Mouse (Mus musculus) ES-E14 (cell line): ENCODE measurements at regions not wholly inside any gene's neighbourhood (a gene's known extent, or its start where the extent isn't known, plus 50 kb on each side); places are given as distances from the start of the nearest gene placed in this dataset.
"Not testable (repeated sequence)": the region's sequence is repeated elsewhere in the genome, so short reads cannot be mapped to it uniquely, and the experiment has no call there.

Experiments
- DNase-seq: peaks from one replicate; pipeline ENCODE4 v3.0.0-alpha.2; 2013; ENCODE audit warnings: low read depth, low spot score
- H3K27ac ChIP-seq: 2 replicates; pipeline ENCODE4 v1.5.1; 2012; ENCODE audit warnings: low read depth, mild to moderate bottlenecking, low read length, moderate library complexity, mixed read lengths; ENCODE audit not compliant: poor library complexity, insufficient read depth, severe bottlenecking
- H3K36me3 ChIP-seq: 2 replicates; pipeline ENCODE4 v1.6.1; 2012; ENCODE audit warnings: mild to moderate bottlenecking, low read length, moderate library complexity, mixed read lengths; ENCODE audit not compliant: control insufficient read depth, poor library complexity, insufficient read depth, severe bottlenecking
- H3K4me1 ChIP-seq, 2 experiments: fragments of 150-350 bp in 1 of 2; sonication (generic) in 1 of 2; 2 replicates each; pipeline ENCODE4 v1.6.1; 2012; ENCODE audit warnings: low read length in 2 of 2, mild to moderate bottlenecking in 1 of 2, mixed read lengths in 1 of 2; ENCODE audit not compliant: control insufficient read depth in 2 of 2, insufficient read depth in 2 of 2, poor library complexity in 1 of 2
- H3K4me3 ChIP-seq, 2 experiments: fragments of 150-350 bp in 1 of 2; sonication (generic) in 1 of 2; 2 replicates each; pipeline ENCODE4 v1.5.1; 2012; ENCODE audit warnings: low read length in 2 of 2, low read depth in 1 of 2, mild to moderate bottlenecking in 1 of 2, mixed read lengths in 1 of 2; ENCODE audit not compliant: insufficient read depth in 1 of 2, poor library complexity in 1 of 2, severe bottlenecking in 1 of 2
- H3K9ac ChIP-seq: 2 replicates; pipeline ENCODE4 v1.6.1; 2012; ENCODE audit warnings: low read depth, mild to moderate bottlenecking, low read length, mixed read lengths; ENCODE audit not compliant: poor library complexity, insufficient read depth, severe bottlenecking
- H3K9me3 ChIP-seq: fragments of 150-350 bp; sonication (generic); 2 replicates; pipeline ENCODE4 v1.6.1; 2012; ENCODE audit warnings: low read depth, mild to moderate bottlenecking, low read length; ENCODE audit not compliant: control insufficient read depth, insufficient read depth
- CHD2 ChIP-seq: IDR thresholded peaks from 2 replicates; pipeline ENCODE4 v1.6.1; 2014; ENCODE audit warnings: mild to moderate bottlenecking, low read depth, low read length, inconsistent platforms
- HCFC1 ChIP-seq: IDR thresholded peaks from 2 replicates; pipeline ENCODE4 v1.6.1; 2012; ENCODE audit warnings: low read length, inconsistent platforms, borderline replicate concordance; ENCODE audit not compliant: insufficient read depth
- MAFK ChIP-seq: IDR thresholded peaks from 2 replicates; pipeline ENCODE4 v1.6.1; 2014; ENCODE audit warnings: mild to moderate bottlenecking, low read depth, low read length, inconsistent platforms; ENCODE audit not compliant: insufficient read depth
- ZC3H11A ChIP-seq: IDR thresholded peaks from 2 replicates; pipeline ENCODE4 v1.6.1; 2012; ENCODE audit warnings: low read depth, mild to moderate bottlenecking, inconsistent platforms, low read length, borderline replicate concordance
- ZNF384 ChIP-seq: IDR thresholded peaks from 2 replicates; pipeline ENCODE4 v1.6.1; 2012; ENCODE audit warnings: low read depth, low read length, inconsistent platforms
- in situ Hi-C, 2 experiments: fragments of 600-800 bp; cut with MboI; formaldehyde crosslinking; loops; one replicate each; pipeline ENCODE4 v1.15.1; 2025; ENCODE audit warnings: low sequenced_read_pairs in 2 of 2, inconsistent platforms in 1 of 2; ENCODE audit not compliant: unreplicated experiment in 2 of 2

DNA sequence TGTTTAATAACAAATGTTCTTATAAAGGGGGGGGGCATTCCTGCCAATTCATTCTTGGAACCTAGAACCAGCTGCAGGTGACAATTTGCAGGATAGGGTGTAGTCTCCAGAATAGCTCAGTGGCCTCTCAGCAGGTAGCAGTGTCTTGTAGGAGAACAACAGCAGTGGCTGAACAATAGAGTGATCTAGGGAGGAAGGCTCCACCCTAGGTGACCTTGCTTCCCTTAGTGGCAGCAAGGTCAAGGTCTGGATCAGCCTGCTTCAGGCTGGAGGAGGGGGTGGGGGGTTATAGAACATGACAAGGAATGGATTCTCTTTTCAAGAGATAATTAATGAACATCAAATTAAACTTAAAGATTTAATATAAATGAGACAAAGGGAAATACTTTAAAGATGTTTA, 358.5 kb upstream of the Tgif2lx2 start:
- no peaks in the 10 kb centered on the region for H3K9me3 ChIP-seq
- in situ Hi-C loops: no loop called here
- peak overlapping the region; percentile 84; the same call in 1 of the 2 replicates for H3K27ac ChIP-seq
- H3K4me1 ChIP-seq: no peaks in the 10 kb centered on the region
- no peak overlapping the region for H3K4me3 ChIP-seq
- TF ChIP-seq MAFK: no peak
- no peak for TF ChIP-seq CHD2
- no peak for TF ChIP-seq HCFC1
- no peak for TF ChIP-seq ZNF384
- no peak for TF ChIP-seq ZC3H11A
- H3K36me3 ChIP-seq: no peaks in the 10 kb centered on the region
- H3K9ac ChIP-seq: no peak overlapping the region
- DNase-seq: no peak

DNA sequence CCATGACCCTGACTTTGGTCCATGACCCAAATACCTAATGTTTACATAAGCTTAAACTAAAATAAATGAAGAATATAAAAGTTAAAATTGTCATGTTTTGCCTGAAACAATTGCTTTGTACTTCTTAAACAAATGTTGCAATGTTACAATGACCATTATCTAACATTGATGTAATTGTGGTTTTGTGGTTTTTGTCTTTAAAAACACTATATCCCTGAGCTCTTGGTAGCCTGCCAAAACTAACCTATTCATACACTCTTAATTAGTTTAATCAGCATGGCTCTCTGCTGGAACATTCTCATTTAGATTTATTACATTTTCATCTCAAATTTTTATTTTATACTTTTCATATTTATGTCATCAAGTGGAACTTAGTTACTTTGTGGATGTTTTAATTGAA, 314.4 kb upstream of the Tgif2lx2 start:
- H3K9ac ChIP-seq: no peak overlapping the region
- TF ChIP-seq HCFC1: no peak
- no peak for TF ChIP-seq MAFK
- no peak for TF ChIP-seq CHD2
- no peak for TF ChIP-seq ZNF384
- TF ChIP-seq ZC3H11A: no peak
- no peak overlapping the region for H3K4me3 ChIP-seq
- no peak overlapping the region for H3K27ac ChIP-seq
- no peak for DNase-seq
- in situ Hi-C loops: no loop called here
- no peaks in the 10 kb centered on the region for H3K9me3 ChIP-seq
- no peaks in the 10 kb centered on the region for H3K36me3 ChIP-seq
- no peaks in the 10 kb centered on the region for H3K4me1 ChIP-seq

- in situ Hi-C loops, H3K4me1 ChIP-seq, H3K27ac ChIP-seq, H3K36me3 ChIP-seq, H3K9ac ChIP-seq, H3K9me3 ChIP-seq, H3K4me3 ChIP-seq, DNase-seq: not testable (repeated sequence)
These were observed 309.9 kb upstream of the Tgif2lx2 start for GRCm38 (mm10) chrX:118117121-118117520.

DNA sequence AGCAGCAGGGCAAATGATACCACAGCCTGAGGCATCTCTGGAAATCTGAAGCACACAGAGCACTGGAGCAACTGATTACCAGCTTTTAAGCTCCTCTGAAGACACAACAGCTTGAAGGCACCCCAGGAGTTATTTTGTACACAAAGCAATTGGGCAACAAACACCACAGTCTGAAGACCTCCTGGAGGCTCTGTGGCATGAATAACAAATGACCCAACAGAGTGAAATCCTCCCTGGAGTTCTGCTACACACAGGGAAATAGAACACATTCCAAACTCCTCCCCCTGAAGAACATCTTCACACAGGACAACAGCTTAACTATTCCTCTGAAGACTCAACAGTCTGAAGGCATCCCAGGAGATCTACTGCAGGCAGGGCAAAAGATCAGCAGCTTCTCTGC, 291.8 kb upstream of the Tgif2lx2 start:
- in situ Hi-C loops: no loop called here
- TF ChIP-seq MAFK (no peak), CHD2 (no peak), ZC3H11A (no peak), HCFC1 (no peak), ZNF384 (no peak)

More for the DNA sequence above, 291.8 kb upstream of the Tgif2lx2 start:
- Histone ChIP-seq H3K4me3 (no peak overlapping the region), H3K36me3 (no peaks in the 10 kb centered on the region), H3K9me3 (no peaks in the 10 kb centered on the region), H3K4me1 (no peaks in the 10 kb centered on the region), H3K27ac (no peak overlapping the region), H3K9ac (no peak overlapping the region)
- DNase-seq: peak; percentile 2
